Mouse (Mus musculus) embryonic stem cell, embryonic (primary cell): ENCODE results near the gene Acyp1.

Experiments
- CTCF ChIA-PET, 4 experiments: fragments of 300-600 bp in 2 of 4; fragments of 350-600 bp in 2 of 4; sonication (Branson Sonifier 250); formaldehyde crosslinking; loops; one replicate each; lab custom pipeline; 2022; ENCODE audit warnings: inconsistent platforms in 2 of 4; lab: Charles Lee
- POLR2A ChIA-PET, 4 experiments: fragments of 300-600 bp in 2 of 4; fragments of 350-600 bp in 2 of 4; sonication (Branson Sonifier 250); formaldehyde crosslinking; loops; one replicate each; lab custom pipeline; 2022; ENCODE audit warnings: antibody characterized with exemption in 4 of 4, inconsistent platforms in 1 of 4; lab: Charles Lee

Acyp1 gene

GRCm38 (mm10) chr12:85271843-85272206 is 16.4 kb downstream of the Acyp1 start:
- CTCF ChIA-PET = no interaction called here
- POLR2A ChIA-PET = interaction anchor here in 3 of 4 experiments (0.7 to 5.7 kb wide), 20 partner anchors 8 to 292 kb away, joined by 3 to 56 read pairs (median 3); partner anchors contain the start of genes Acyp1 (in 2 of the 3), Eif2b2 (in 2 of the 3), Fos (in 2 of the 3) and Zc2hc1c (in 2 of the 3)

DNA sequence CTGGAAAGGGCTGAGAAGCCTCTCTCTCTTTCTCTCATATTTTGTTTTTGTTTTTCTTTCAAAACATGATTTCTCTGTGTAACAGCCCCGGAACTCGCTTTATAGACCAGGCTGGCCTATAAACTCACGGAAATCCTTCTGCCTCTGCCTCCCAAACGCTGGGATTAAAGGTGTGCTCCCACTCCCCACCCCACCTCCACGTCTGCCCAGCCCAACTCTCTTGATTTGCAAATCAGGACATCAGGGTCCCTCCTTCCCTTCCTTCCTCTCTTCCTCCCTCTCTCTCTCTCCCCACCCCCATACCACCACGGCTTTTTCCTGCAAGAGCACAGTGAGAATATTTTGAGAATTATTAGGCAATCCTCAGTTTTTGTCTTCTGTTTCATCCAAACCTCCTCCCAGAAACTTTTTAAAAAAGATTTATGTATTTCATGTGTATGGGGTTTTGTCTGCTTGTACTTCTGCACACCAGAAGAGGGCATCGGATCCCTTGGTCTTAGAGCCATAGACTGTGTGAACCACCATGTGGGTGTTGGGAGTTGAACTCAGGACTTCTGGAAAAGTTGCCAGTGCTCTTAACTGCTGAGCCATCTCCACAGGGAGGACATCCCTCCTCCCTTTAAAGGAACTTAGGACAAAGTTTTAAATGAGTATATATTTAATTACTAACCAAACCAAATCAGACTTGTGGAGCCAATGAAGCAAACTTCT is 17.0 kb downstream of the Acyp1 start:
- ChIA-PET CTCF (interaction anchor here in 1 of 4 experiments (1.2 to 1.5 kb wide), 2 partner anchors 18 to 34 kb away, joined by 7 to 9 read pairs; partner anchors contain the start of genes Acyp1 and Zc2hc1c), POLR2A (interaction anchor here in 3 of 4 experiments (0.6 to 5.7 kb wide), 36 partner anchors 8 to 345 kb away, joined by 3 to 56 read pairs (median 3); partner anchors contain the start of genes Acyp1 (in 3 of the 3), Zc2hc1c (in 3 of the 3), Eif2b2 (in 2 of the 3) and Fos (in 2 of the 3))

- CTCF ChIA-PET = interaction anchor here (0.5 to 1.5 kb wide), 8 partner anchors 10 to 778 kb away, joined by 3 to 9 read pairs (median 4); partner anchors contain the start of genes Acyp1 (in 2 of the 4) and Zc2hc1c (in 2 of the 4)
- POLR2A ChIA-PET = interaction anchor here in 3 of 4 experiments (0.6 to 5.7 kb wide), 38 partner anchors 8 to 504 kb away, joined by 3 to 56 read pairs (median 4); partner anchors contain the start of genes Acyp1 (in 3 of the 3), Zc2hc1c (in 3 of the 3), Eif2b2 (in 2 of the 3) and Rps6kl1 (in 2 of the 3)
Measured at GRCm38 (mm10) chr12:85270319-85270718, 17.9 kb downstream of the Acyp1 start, which contains the start of gene Mlh3. Gene Mlh3 (minus strand): TSS chr12:85270599.

DNA sequence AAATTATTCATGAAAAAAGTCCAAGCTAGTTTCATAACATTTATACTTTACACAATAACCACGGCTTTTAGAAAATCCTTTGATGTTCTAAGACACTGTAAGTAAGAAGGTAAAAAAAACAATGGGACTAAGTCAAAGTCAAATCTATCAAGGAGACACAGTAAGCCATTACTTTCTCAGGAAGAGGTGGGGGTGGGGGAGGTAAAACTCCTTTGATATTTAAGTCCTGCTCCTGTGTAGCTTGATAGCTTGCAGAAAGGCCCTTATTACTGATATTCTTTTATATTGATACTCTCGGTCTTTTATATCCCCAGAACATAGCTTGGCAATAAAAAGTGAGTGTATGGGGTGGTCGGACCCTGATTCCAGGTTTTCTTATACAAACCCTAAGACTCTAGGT is 18.4 kb downstream of the Acyp1 start:
- POLR2A ChIA-PET = interaction anchor here in 3 of 4 experiments (0.6 to 5.7 kb wide), 36 partner anchors 8 to 504 kb away, joined by 3 to 56 read pairs (median 5); partner anchors contain the start of genes Acyp1 (in 3 of the 3), Zc2hc1c (in 3 of the 3), Eif2b2 (in 2 of the 3) and Rps6kl1 (in 2 of the 3)
- CTCF ChIA-PET = interaction anchor here (0.5 to 1.5 kb wide), 9 partner anchors 11 to 778 kb away, joined by 3 to 9 read pairs (median 4); partner anchors contain the start of genes Acyp1 (in 2 of the 4) and Zc2hc1c (in 2 of the 4)

DNA sequence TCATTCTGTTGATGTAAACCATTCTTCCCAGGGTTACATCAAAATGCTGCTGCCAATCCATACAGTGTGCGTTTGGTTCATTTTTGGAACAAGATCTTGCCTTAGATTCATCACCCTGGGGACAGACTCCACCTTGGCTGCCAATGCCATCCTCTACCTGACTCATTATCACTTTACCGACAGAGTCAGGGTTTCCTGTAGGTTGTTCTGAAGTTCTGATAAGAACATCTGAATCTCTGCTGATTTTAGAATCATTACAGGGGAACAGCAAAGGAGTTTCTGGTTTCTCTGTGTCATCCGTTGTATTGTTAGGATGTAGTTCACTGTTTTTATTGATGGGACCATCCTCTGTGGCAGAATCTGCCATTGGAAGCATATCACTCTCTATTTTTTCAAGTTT is 22.0 kb downstream of the Acyp1 start:
- ChIA-PET POLR2A (interaction anchor here in 1 of 4 experiments (1.2 to 2.7 kb wide), 2 partner anchors 8 to 14 kb away, joined by 4 to 8 read pairs; no protein-coding TSS in a partner anchor), CTCF (no interaction called here)

- ChIA-PET CTCF (interaction anchor here in 2 of 4 experiments (0.5 to 0.6 kb wide), 2 partner anchors 116 to 541 kb away, joined by 4 read pairs; no protein-coding TSS in a partner anchor), POLR2A (interaction anchor here in 3 of 4 experiments (0.6 to 2.7 kb wide), 8 partner anchors 9 to 335 kb away, joined by 3 to 8 read pairs (median 4); partner anchors contain the start of genes Acyp1 (in 1 of the 3) and Zc2hc1c (in 1 of the 3))
Measured at GRCm38 (mm10) chr12:85264940-85265339, 23.3 kb downstream of the Acyp1 start.

DNA sequence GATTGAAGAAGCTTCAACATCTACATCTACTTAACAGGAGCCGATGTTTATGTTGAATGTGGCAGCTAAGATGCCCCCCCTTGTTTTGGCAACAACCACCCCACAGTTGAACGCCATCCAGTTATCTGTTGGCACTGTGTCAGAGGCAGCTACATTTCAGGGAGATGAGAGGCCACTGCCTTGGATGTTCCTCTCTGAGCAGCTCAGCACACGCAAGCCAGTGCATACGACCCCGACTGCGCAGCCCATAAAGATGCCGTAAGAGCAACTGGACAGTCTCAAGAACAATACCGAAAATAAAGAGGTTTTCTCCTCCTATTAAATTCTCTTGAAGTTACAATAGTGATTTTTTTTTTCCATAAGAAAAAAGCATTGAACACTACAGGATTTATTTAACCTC is 23.7 kb downstream of the Acyp1 start:
- ChIA-PET CTCF (no interaction called here), POLR2A (interaction anchor here in 3 of 4 experiments (0.5 to 2.7 kb wide), 11 partner anchors 10 to 74 kb away, joined by 3 to 8 read pairs (median 4); partner anchors contain the start of genes Acyp1 (in 1 of the 3), Eif2b2 (in 1 of the 3) and Zc2hc1c (in 1 of the 3))

DNA sequence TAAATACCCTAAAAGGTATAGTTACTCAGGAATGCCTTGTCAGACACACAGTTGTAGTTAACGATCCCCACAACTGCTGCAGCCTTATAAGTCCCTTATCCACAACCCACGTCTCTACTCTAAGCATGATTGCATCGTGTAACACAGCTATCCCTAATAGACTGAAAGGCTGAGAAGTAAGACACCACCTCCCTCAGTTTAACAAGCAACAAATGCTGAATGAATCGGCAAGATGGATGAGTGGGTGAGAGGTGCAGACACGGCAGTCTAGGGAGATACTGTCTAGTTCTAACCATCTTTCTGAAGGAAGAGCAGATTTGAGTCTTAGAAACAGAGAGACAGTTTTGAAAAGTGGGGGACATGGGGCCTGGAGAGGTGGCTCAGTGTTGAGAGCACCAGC is 25.0 kb downstream of the Acyp1 start:
- CTCF ChIA-PET = interaction anchor here in 1 of 4 experiments (0.9 kb wide), 1 partner anchor 42 kb away, joined by 3 read pairs; no protein-coding TSS in a partner anchor
- POLR2A ChIA-PET = interaction anchor here in 2 of 4 experiments (1.1 to 1.9 kb wide), 9 partner anchors 10 to 86 kb away, joined by 3 to 6 read pairs (median 3); no protein-coding TSS in a partner anchor

DNA sequence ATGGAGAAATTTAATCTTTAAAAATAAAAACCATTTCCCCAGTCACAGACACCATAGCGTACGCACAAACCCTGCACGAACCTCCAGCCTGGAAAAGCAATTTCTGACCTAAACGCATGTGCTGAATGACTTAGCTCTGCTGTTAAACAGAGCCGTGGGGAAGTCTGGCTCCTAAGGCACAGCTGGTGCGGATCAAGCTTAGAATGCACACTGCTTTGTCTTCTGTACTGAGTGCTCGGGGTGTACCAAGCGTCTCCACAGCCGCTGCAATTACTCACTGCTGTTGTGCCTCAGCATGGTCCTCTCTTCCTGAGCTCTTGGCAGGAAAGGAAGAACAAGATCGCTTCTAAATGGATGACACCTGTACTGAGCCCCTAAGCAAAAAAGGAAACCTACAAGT is 25.7 kb downstream of the Acyp1 start:
- CTCF ChIA-PET = interaction anchor here in 1 of 4 experiments (1.4 kb wide), 1 partner anchor 18 kb away, joined by 3 read pairs; no protein-coding TSS in a partner anchor
- POLR2A ChIA-PET = interaction anchor here in 3 of 4 experiments (0.7 to 1.6 kb wide), 14 partner anchors 8 to 112 kb away, joined by 3 to 6 read pairs (median 3); partner anchors contain the start of genes Mlh3 (in 2 of the 3) and Eif2b2 (in 1 of the 3)

DNA sequence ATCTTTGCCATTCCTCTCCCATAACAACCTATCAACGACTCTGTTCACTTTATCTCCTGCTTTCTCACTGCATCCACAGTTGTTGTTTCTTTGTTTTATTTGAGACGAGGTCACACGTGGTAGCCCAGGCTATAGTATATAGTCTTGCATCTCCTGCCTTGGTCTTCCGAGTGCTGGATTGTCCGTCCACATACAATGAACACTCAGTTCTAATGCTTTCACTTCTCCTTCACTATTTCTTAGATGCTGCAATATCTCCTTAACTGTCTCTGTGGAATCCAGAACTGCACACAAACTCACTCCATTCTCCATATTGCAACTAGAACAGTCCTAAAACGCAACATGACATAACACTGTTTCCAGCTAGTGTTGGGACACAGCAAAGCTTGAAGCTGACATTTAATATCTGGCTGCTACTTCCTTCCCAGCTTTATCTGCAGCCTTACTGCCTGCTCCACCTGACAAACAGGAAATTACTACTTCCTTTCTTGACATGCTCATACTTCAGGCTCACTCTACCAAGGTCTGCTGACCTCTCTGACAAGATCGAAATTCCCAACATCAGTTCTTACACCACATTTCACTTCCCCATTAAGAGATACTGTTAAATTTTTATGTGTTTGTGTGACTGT is 31.1 kb downstream of the Acyp1 start:
- POLR2A ChIA-PET = interaction anchor here in 1 of 4 experiments (0.6 to 1.5 kb wide), 2 partner anchors 12 to 75 kb away, joined by 3 to 4 read pairs; no protein-coding TSS in a partner anchor
- CTCF ChIA-PET = no interaction called here

GRCm38 (mm10) chr12:85256074-85256751 is 32.0 kb downstream of the Acyp1 start:
- POLR2A ChIA-PET = interaction anchor here in 3 of 4 experiments (0.6 to 2.3 kb wide), 5 partner anchors 13 to 74 kb away, joined by 3 to 7 read pairs (median 3); no protein-coding TSS in a partner anchor
- CTCF ChIA-PET = interaction anchor here in 2 of 4 experiments (0.5 to 1.3 kb wide), 2 partner anchors 49 to 1527 kb away, joined by 4 to 13 read pairs; no protein-coding TSS in a partner anchor

DNA sequence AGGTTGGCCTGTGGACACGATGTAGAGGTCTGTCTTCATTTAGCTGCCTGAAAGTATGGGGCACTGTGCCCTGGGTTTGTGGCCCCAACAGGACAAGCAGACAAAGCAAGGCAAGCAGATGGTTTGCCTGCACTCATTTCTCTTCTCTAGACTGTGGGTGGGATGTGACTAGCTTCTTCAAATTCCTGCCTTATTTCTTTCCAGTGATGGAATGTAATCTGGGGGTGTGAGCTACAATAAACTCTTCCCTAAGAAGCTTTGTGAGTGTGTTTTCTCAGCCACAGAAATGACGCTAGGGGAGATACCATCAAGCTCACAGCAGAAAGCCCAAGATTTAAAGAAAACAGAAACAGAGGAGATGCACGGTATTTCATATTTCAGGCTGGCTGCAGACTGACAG is 36.2 kb downstream of the Acyp1 start:
- CTCF ChIA-PET = interaction anchor here in 1 of 4 experiments (0.8 kb wide), 1 partner anchor 468 kb away, joined by 3 read pairs; no protein-coding TSS in a partner anchor
- POLR2A ChIA-PET = interaction anchor here in 3 of 4 experiments (0.7 to 2.2 kb wide), 6 partner anchors 9 to 519 kb away, joined by 3 to 8 read pairs (median 4); no protein-coding TSS in a partner anchor

GRCm38 (mm10) chr12:85237553-85237952 is 50.7 kb downstream of the Acyp1 start:
- CTCF ChIA-PET = no interaction called here

GRCm38 (mm10) chr12:85233376-85234358 is 54.6 kb downstream of the Acyp1 start:
- ChIA-PET POLR2A (interaction anchor here in 2 of 4 experiments (0.6 to 1.3 kb wide), 4 partner anchors 15 to 186 kb away, joined by 3 to 4 read pairs (median 3); partner anchors contain the start of genes Eif2b2 (in 1 of the 2) and Mlh3 (in 1 of the 2)), CTCF (interaction anchor here in 2 of 4 experiments (0.9 kb wide), 2 partner anchors 129 to 521 kb away, joined by 3 to 4 read pairs; no protein-coding TSS in a partner anchor)

More at GRCm38 (mm10) chr12:85237553-85237952, 50.7 kb downstream of the Acyp1 start:
- POLR2A ChIA-PET = interaction anchor here in 2 of 4 experiments (0.5 to 1.0 kb wide), 2 partner anchors 12 to 59 kb away, joined by 3 to 5 read pairs; no protein-coding TSS in a partner anchor
